Mouse (Mus musculus): ENCODE measurements around the gene Stab2.

Stab2 gene

GRCm38 (mm10) chr10:86990666-86991065 is 17.2 kb downstream of the Stab2 start:
- DNase-seq (ENCODE audit: low read depth, low spot score): no peak

- DNase-seq (ENCODE audit: low read depth, low spot score): no peak
These were observed 18.0 kb downstream of the Stab2 start for GRCm38 (mm10) chr10:86989838-86990237.

GRCm38 (mm10) chr10:86976001-86976726 is 31.7 kb downstream of the Stab2 start:
- peak; percentile 50 for DNase-seq (ENCODE audit: low read depth, low spot score)

DNA sequence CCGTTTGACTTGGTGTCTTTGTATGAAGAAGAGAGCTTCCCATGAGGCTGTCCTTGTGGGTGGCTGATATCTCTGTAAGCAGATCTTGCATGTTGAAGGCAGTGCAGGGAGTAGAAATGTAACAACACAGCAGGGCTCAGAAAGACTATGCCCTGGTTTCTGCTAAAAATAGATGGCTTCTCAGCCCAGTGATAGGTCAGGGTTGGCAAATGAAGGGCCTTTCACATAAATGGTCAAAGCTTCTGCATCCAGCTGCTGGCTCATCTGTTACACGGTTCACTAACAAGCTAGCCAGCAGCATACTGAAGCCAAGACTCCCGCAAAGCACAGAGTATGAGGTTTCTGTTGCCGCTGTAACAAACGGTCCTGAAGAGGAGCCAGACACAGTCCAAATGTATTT is 34.5 kb downstream of the Stab2 start:
- no peak for DNase-seq (ENCODE audit: low read depth, low spot score)

GRCm38 (mm10) chr10:86972503-86972826 is 35.4 kb downstream of the Stab2 start:
- DNase-seq (ENCODE audit: low read depth, low spot score): peak; percentile 30

GRCm38 (mm10) chr10:86971680-86972502 is 35.9 kb downstream of the Stab2 start:
- peak; percentile 93 for DNase-seq (ENCODE audit: low read depth, low spot score)

DNA sequence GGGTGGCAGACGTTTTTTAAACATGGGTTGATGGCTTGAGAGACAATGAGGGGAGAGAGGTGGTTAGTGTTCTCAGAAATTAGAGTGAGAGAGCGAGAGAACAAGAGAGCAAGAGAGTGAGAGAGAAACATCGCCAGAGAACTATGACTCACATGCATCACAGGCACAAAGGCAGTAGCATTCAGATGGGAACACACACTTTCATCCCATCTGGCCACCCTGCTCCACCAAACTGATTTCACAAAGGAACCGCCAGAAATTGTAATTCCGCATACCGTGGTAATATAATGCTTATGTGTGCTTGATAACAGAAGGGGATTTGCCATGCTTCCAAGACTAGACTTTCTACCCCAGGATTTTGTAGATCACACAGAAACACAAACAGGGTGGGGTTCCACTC is 38.5 kb downstream of the Stab2 start:
- no peak for DNase-seq (ENCODE audit: low read depth, low spot score)

- DNase-seq (ENCODE audit: low read depth, low spot score): no peak
These were observed 46.0 kb downstream of the Stab2 start for GRCm38 (mm10) chr10:86961542-86962466.

DNA sequence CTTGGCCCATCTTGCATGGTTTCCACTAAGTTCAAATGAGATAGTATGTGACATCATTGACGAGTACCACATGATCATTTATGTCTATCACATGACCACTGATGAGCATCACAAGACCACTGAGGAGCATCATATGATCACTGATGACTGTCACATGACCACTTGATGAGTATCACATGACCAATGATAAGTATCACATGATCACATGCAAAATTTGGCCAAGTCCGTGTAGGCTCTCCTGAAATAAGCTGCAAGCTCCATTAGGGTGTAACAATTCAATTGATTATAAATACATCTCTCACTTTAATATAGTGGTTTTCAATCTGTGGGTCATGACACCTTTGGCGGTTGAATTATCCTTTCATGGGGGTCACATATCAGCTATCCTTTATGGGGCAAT is 52.5 kb downstream of the Stab2 start:
- no peak for DNase-seq (ENCODE audit: low read depth, low spot score)

- DNase-seq (ENCODE audit: low read depth, low spot score): peak; percentile 69
These were observed 55.1 kb downstream of the Stab2 start for GRCm38 (mm10) chr10:86952696-86953095.

DNA sequence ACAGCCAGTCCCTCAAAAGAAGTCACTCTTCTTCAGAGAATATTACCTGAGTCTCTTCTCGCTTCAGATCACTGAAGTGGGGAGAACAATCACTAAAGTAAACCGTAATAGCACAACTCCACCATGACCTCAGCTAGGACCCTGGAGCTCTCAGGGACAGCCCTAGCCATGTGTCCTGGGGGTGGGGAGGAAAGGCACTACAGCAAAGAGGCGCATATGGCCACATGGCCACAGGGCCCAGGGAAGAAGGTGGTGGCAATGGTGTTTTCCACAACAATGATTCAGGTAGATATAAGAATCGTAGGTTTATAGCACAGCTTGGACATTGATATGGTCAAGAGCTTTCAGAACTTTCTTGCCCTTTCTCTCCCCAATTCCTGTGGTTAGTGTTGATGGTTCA is 57.0 kb downstream of the Stab2 start:
- no peak for DNase-seq (ENCODE audit: low read depth, low spot score)

DNA sequence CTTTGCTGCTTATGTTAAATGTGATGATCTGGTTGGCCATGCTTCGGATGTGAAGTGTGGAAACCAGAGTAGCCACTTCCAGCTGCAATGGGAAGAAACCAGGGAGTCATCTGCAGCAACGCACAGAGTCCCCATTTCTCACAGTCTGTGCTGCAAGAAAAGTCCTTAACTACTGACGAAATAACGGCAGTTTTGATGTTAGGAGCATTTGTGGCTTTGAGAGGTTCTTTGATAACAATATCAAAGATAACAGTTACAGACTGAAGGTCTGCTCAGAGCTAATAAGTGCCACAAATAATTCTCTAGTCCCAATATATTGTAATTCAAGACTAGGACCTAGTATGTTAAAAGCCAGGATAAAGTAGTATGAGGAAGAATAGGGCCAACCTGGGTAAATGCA is 57.9 kb downstream of the Stab2 start:
- no peak for DNase-seq (ENCODE audit: low read depth, low spot score)

GRCm38 (mm10) chr10:86947541-86947940 is 60.3 kb downstream of the Stab2 start:
- peak; percentile 54 for DNase-seq (ENCODE audit: low read depth, low spot score)

GRCm38 (mm10) chr10:86940591-86940990 is 67.2 kb downstream of the Stab2 start:
- no peak for DNase-seq (ENCODE audit: low read depth, low spot score)

- no peak for DNase-seq (ENCODE audit: low read depth, low spot score)
These were observed 73.4 kb downstream of the Stab2 start for GRCm38 (mm10) chr10:86934376-86934775.

- no peak for DNase-seq (ENCODE audit: low read depth, low spot score)
These were observed 73.9 kb downstream of the Stab2 start for GRCm38 (mm10) chr10:86933906-86934305.

GRCm38 (mm10) chr10:86933180-86933695 is 74.6 kb downstream of the Stab2 start:
- no peak for DNase-seq (ENCODE audit: low read depth, low spot score)

- DNase-seq (ENCODE audit: low read depth, low spot score): no peak
These were observed 84.2 kb downstream of the Stab2 start for GRCm38 (mm10) chr10:86923602-86924001.

- no peak for DNase-seq (ENCODE audit: low read depth, low spot score)
These were observed 92.2 kb downstream of the Stab2 start for GRCm38 (mm10) chr10:86915595-86915994.

DNA sequence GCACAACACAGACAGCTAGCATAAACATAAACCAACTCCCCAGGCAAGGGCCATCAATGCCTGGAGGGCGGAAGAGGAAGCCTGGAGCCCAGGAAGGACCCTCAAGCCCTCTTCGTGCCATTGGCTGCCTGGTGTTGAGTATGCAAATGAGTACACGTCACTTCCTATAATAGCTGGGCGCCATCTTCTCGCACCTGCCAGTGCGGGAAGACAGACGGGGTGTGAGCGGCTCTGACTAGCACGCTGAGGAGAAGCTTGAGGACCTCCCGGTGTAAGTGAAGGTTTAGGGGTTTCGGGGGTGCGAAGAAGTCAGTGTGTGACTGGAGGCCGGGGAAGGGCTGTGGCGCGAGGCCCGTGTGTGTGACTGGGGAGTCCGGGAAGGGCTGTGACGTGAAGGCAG is 99.3 kb downstream of the Stab2 start:
- DNase-seq (ENCODE audit: low read depth, low spot score): peak; percentile 67

DNA sequence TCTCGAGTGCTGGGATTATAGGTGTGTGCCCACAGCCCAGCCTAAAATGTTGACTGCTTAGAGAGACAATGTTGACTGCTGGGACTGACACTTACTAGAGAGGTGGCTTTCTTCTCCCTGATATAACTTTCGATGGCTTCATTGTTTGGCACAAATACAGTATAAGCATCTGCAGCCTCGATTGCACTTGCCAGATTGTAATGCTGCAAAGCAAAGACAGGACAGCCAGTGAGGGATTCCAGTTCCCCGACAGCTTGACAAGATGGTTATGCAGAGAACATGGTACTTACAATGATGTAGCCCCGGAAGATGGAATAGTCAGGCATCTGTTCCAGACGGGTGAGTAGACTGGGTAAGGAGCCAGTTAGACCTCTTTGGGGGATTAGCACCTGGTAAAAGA is 100.8 kb downstream of the Stab2 start:
- no peak for DNase-seq (ENCODE audit: low read depth, low spot score)

GRCm38 (mm10) chr10:86895531-86895930 is 112.3 kb downstream of the Stab2 start:
- DNase-seq (ENCODE audit: low read depth, low spot score): no peak
